Comparison of ENCODE assay signal across 22 mouse cellular contexts in the genomic region with DNA sequence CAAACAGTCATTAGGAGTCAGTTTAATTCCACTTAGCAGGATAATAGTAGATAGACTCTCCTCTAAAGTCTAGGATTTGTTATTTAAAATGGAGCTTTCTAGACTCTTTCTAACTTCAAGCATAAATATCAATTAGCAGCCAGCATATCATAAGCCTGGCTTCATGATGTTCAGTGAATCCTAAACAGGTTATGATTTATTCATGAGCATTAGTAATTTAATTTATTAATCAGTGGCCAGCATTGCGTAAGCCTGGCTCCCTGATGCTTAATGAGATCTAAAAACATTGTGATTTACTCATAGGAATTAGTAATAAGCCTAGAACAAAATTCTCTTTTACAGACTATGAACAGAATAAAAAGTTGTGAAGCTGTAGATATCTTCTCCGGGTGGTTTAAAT.
"Had no signal": no experiment of that assay in that cellular context is flagged by ENCODE, and none has a peak within 500 bp of the region (broad histone marks: within the 10 kb centered on the region; RNA-seq: fewer than 3 reads in every experiment).

No protein-coding gene starts in this region.

- H3K27me3 ChIP-seq: limb, embryonic 13.5 days; liver, embryonic 12.5 days; liver, embryonic 15.5 days; lung, embryonic 15.5 days; megakaryocyte, embryonic 14.5 days; midbrain, embryonic 12.5 days; neural tube, embryonic 12.5 days; neural tube, embryonic 15.5 days had no signal

- H3K4me3 ChIP-seq: layer of hippocampus, adult 2 months; limb, embryonic 10.5 days; limb, embryonic 13.5 days; liver, embryonic 12.5 days; liver, embryonic 15.5 days; lung, embryonic 15.5 days; megakaryocyte, embryonic 14.5 days; midbrain, embryonic 12.5 days; neural tube, embryonic 12.5 days; neural tube, embryonic 15.5 days had no signal

- DNase-seq: layer of hippocampus, adult 9-11 months; liver; lung, adult 18-20 months; lung, postnatal 10 days; lung, postnatal 36 days; retina, postnatal 1 day; right cerebral cortex, postnatal 25 days; spleen, adult 18-20 months; thymus, adult 2 months; thymus, postnatal 14 days; thymus, postnatal 4 days had no signal

- H3K27ac ChIP-seq: layer of hippocampus, adult 2 months; limb, embryonic 10.5 days; limb, embryonic 13.5 days; liver, embryonic 12.5 days; liver, embryonic 15.5 days; lung, embryonic 15.5 days; midbrain, embryonic 12.5 days; neural tube, embryonic 12.5 days; neural tube, embryonic 15.5 days; stomach, postnatal 0 days had no signal

- H3K9ac ChIP-seq: limb, embryonic 13.5 days; liver, embryonic 12.5 days; liver, embryonic 15.5 days; lung, embryonic 15.5 days; midbrain, embryonic 12.5 days; neural tube, embryonic 12.5 days; neural tube, embryonic 15.5 days had no signal

- H3K9me3 ChIP-seq: limb, embryonic 10.5 days; limb, embryonic 13.5 days; liver, embryonic 12.5 days; liver, embryonic 15.5 days; lung, embryonic 15.5 days; megakaryocyte, embryonic 14.5 days; midbrain, embryonic 12.5 days; neural tube, embryonic 12.5 days; neural tube, embryonic 15.5 days had no signal

- H3K4me2 ChIP-seq: limb, embryonic 13.5 days; liver, embryonic 12.5 days; liver, embryonic 15.5 days; lung, embryonic 15.5 days; midbrain, embryonic 12.5 days; neural tube, embryonic 12.5 days; neural tube, embryonic 15.5 days had no signal

- H3K36me3 ChIP-seq: limb, embryonic 10.5 days; limb, embryonic 13.5 days; liver, embryonic 12.5 days; liver, embryonic 15.5 days; lung, embryonic 15.5 days; midbrain, embryonic 12.5 days; neural tube, embryonic 12.5 days; neural tube, embryonic 15.5 days had no signal

- ATAC-seq: liver, embryonic 12.5 days had no signal

- H3K4me1 ChIP-seq: limb, embryonic 10.5 days; limb, embryonic 13.5 days; liver, embryonic 12.5 days; liver, embryonic 15.5 days; megakaryocyte, embryonic 14.5 days; midbrain, embryonic 12.5 days; neural tube, embryonic 12.5 days had no signal
